Mouse (Mus musculus) cortical plate, adult 2 months (tissue): ENCODE data around the gene Mocs3.

Experiments used
- CTCF ChIP-seq: fragments of 200-500 bp; IDR thresholded peaks from 2 replicates; pipeline ENCODE4 v1.5.1; 2011; ENCODE audit warnings: mild to moderate bottlenecking, control low read depth, low read length; ENCODE audit not compliant: insufficient read depth; ENCODE audit errors: extremely low read depth
- POLR2A ChIP-seq: fragments of 200-500 bp; IDR thresholded peaks from 2 replicates; pipeline ENCODE4 v1.6.1; 2011; ENCODE audit warnings: mild to moderate bottlenecking, low read length, control low read depth; ENCODE audit not compliant: insufficient read depth; ENCODE audit errors: extremely low read depth

- TF ChIP-seq POLR2A, result no peak
- TF ChIP-seq CTCF, result no peak
Observed at GRCm38 (mm10) chr2:168257188-168257587, 26.8 kb downstream of the Mocs3 start.
